Mouse (Mus musculus) liver, embryonic 15.5 days (tissue): ENCODE measurements around the gene Gm525. TPM values are rescaled to one million over a fixed set of nuclear protein-coding genes. Genes with fewer than 3 reads are reported as not detected.

Experiments used
- ATAC-seq: fragments of 200-750 bp; cut with Nextera tagmentation; 2 replicates; pipeline ENCODE4 v1.8.0; 2017; ENCODE audit warnings: moderate number of reproducible peaks, mild to moderate bottlenecking, moderate library complexity; ENCODE audit not compliant: insufficient read depth
- H3K27ac ChIP-seq: fragments of 300-500 bp; sonication (generic); replicated peaks from 2 replicates; pipeline ENCODE4 v1.5.1; 2015; ENCODE audit warnings: mild to moderate bottlenecking, inconsistent platforms
- H3K27me3 ChIP-seq: fragments of 300-500 bp; sonication (generic); 2 replicates; pipeline ENCODE4 v1.6.1; 2015; ENCODE audit warnings: mild to moderate bottlenecking, inconsistent platforms
- H3K36me3 ChIP-seq: fragments of 300-500 bp; sonication (generic); replicated peaks from 2 replicates; pipeline ENCODE4 v1.6.1; 2015; ENCODE audit warnings: moderate library complexity, mild to moderate bottlenecking, inconsistent platforms
- H3K4me1 ChIP-seq: fragments of 300-500 bp; sonication (generic); replicated peaks from 2 replicates; pipeline ENCODE4 v1.6.1; 2015; ENCODE audit warnings: inconsistent platforms
- H3K4me2 ChIP-seq: fragments of 300-500 bp; sonication (generic); 2 replicates; pipeline ENCODE4 v1.6.1; 2015; ENCODE audit warnings: moderate library complexity, mild to moderate bottlenecking, inconsistent platforms
- H3K4me3 ChIP-seq: fragments of 300-500 bp; sonication (generic); replicated peaks from 2 replicates; pipeline ENCODE4 v1.5.1; 2015; ENCODE audit warnings: mild to moderate bottlenecking, inconsistent platforms
- H3K9ac ChIP-seq: fragments of 300-500 bp; sonication (generic); 2 replicates; pipeline ENCODE4 v1.6.1; 2015; ENCODE audit warnings: moderate library complexity, mild to moderate bottlenecking, inconsistent platforms
- H3K9me3 ChIP-seq: fragments of 300-500 bp; sonication (generic); replicated peaks from 2 replicates; pipeline ENCODE4 v1.6.1; 2016; ENCODE audit warnings: inconsistent platforms
- WGBS: fragments of 180-500 bp; shearing (Covaris S2); methylation state at CpG from one replicate; pipeline ENCODE4 v1.1.7; 2015; ENCODE audit warnings: mixed read lengths; ENCODE audit not compliant: insufficient replicate concordance; 5-methylcytosine and 5-hydroxymethylcytosine counted together
- polyA plus RNA-seq: library from polyadenylated mRNA; unstranded; fragments of >200 nt; fragmentation: Nextera tagmentation; extraction: Ambion mirVana; gene quantifications from 2 replicates; pipeline ENCODE4 v1.2.1, GENCODE M21; 2015

Gene Gm525
- polyA plus RNA-seq, 1 experiment from 2014 or later = not detected

DNA sequence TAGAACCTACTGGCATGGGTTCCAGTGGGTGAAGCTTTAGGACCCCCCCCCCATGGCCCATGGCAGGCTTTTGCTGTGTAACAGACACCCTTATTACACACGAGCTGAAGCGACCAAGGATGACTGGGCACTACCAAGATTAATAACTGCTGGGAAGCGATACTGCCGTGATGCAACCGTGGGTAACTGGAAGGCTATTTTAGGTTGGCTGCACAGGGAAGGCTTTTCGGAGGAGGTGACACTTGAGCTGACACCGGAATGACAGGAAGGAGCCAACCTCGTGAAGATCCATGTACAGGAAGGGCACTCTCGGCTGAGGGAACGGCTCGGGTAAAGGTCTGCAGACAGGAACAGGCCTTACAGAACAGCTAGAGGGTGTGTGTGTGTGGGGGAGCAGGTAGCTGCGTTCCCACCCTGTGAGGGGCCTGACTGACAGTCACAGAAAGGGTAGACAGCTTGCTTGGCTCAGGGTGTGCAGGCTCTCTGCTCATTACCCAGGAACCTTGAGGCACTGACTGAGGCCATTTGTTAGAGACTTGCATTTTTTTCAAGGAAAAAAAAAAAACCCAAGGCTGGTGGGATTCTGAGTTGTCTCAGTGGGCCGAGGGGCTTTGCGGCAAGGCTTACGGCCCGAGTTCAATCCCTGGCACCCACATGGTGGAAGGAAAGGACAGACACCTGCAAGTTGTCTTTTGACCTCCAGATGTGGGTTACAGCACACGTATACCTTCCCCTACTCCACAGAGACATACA, 24.6 kb downstream of the Gm525 start:
- Histone ChIP-seq H3K4me2 (no peak overlapping the region), H3K27ac (no peak overlapping the region), H3K4me3 (no peak overlapping the region), H3K36me3 (no peaks in the 10 kb centered on the region), H3K9ac (no peak overlapping the region), H3K4me1 (peaks cover 5% of the 10 kb centered on the region), H3K27me3 (no peaks in the 10 kb centered on the region; the same call in 1 of the 2 replicates), H3K9me3 (no peaks in the 10 kb centered on the region)
- WGBS = 48% methylated on average over 17 of the region's 17 CpGs
- ATAC-seq = peak; percentile 18; the same call in 1 of the 2 replicates

GRCm38 (mm10) chr11:89098930-89099329, 25.3 kb downstream of the Gm525 start:
- no peaks in the 10 kb centered on the region; the same call in 1 of the 2 replicates for H3K27me3 ChIP-seq
- H3K4me3 ChIP-seq = no peak overlapping the region
- no peaks in the 10 kb centered on the region for H3K9me3 ChIP-seq
- peaks cover 5% of the 10 kb centered on the region for H3K4me1 ChIP-seq
- no peak overlapping the region for H3K27ac ChIP-seq
- WGBS = 62% methylated on average over 6 of the region's 6 CpGs
- ATAC-seq = no peak
- no peaks in the 10 kb centered on the region for H3K36me3 ChIP-seq
- H3K9ac ChIP-seq = no peak overlapping the region
- H3K4me2 ChIP-seq = no peak overlapping the region

DNA sequence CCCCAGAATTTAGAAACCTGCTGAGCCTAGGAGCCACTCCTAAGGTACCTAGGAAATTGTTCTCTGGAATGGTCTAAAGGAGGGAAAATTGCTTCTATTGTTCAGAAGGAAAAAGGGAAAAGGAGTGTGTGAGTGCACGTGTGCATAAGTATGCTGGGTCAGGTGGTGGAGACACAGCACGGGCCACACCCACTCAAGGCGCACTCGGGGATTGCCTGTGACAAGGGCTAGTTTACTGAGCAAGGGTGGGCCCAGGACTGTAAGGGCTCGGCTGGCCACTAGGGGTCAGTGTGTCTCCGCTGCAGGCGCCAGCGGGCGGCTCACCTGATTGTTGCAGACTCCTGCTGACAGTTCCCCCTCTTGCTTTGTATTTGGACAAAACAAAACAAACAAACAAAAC, 26.8 kb downstream of the Gm525 start:
- Histone ChIP-seq H3K4me2 (peak overlapping the region; percentile 63), H3K9ac (0 out of 2 replicates have a peak overlapping the region, but pooled peaks have one; percentile 6), H3K9me3 (no peaks in the 10 kb centered on the region), H3K27ac (no peak overlapping the region), H3K27me3 (no peaks in the 10 kb centered on the region; the same call in 1 of the 2 replicates), H3K4me3 (peak overlapping the region; percentile 37), H3K4me1 (peaks cover 5% of the 10 kb centered on the region), H3K36me3 (no peaks in the 10 kb centered on the region)
- peak; percentile 67 for ATAC-seq
- WGBS = under 1% methylated on average over 9 of the region's 9 CpGs

DNA sequence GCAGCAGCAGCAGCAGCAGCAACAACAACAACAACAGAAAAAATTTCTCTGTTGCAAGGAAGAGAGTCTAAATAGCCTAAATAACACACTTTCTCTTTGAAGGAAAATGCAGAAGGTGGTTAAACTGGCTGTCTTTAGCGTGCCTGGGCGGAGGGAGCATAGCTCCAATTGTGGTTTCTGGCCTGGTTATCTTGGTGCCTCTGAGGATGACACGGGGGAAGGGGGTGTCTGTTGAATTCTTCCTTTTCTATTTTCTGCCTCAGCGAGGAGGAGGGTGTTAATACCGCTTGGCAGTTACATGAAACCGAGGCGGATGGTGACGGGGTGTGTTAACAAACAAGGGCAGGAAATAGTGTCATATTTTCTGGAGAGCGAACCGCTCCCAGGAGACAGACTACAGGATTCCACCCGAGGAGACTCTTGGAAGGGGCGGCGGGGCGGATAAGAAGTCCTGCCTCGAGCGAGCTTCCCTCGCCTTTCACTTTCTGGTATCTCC, 27.2 kb downstream of the Gm525 start:
- no peak overlapping the region for H3K27ac ChIP-seq
- no peaks in the 10 kb centered on the region for H3K36me3 ChIP-seq
- peak overlapping the region; percentile 63 for H3K4me2 ChIP-seq
- no peaks in the 10 kb centered on the region for H3K9me3 ChIP-seq
- WGBS = 15% methylated on average over 17 of the region's 17 CpGs
- H3K27me3 ChIP-seq = no peaks in the 10 kb centered on the region; the same call in 1 of the 2 replicates
- peaks cover 5% of the 10 kb centered on the region for H3K4me1 ChIP-seq
- H3K9ac ChIP-seq = 0 out of 2 replicates have a peak overlapping the region, but pooled peaks have one; percentile 6
- peak overlapping the region; percentile 37 for H3K4me3 ChIP-seq
- peak; percentile 42; the same call in 1 of the 2 replicates for ATAC-seq

- Histone ChIP-seq H3K27me3 (no peaks in the 10 kb centered on the region; the same call in 1 of the 2 replicates), H3K36me3 (no peaks in the 10 kb centered on the region), H3K4me2 (no peak overlapping the region), H3K4me1 (peaks cover 5% of the 10 kb centered on the region), H3K9ac (no peak overlapping the region), H3K9me3 (no peaks in the 10 kb centered on the region), H3K4me3 (no peak overlapping the region), H3K27ac (no peak overlapping the region)
- 76% methylated on average over 14 of the region's 14 CpGs for WGBS
- ATAC-seq = no peak
Observed at GRCm38 (mm10) chr11:89103166-89103565, 29.5 kb downstream of the Gm525 start.

DNA sequence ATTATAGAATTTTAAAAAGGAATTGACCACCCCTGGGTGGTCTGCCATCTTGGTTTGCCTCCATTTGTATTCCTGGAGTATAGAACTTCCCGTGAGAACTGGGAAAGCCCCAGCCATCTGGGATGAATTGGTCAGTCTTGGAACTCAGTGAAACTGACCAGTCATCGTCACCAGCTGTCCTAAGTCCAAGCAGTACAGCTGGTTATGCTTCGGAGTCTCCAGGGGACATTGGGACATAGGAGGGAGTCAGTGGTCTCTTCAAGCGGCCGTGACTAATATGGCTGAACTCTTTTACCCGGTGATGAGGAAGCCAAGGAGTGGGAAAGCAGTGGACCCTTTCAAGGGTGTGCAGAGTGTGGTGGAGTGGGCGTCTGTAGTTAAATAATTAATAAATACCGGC, 31.6 kb downstream of the Gm525 start:
- WGBS = 72% methylated on average over 8 of the region's 8 CpGs
- H3K27me3 ChIP-seq = no peaks in the 10 kb centered on the region
- no peak overlapping the region for H3K4me3 ChIP-seq
- H3K4me1 ChIP-seq = peaks cover 5% of the 10 kb centered on the region
- H3K9ac ChIP-seq = no peak overlapping the region
- no peak overlapping the region for H3K4me2 ChIP-seq
- no peaks in the 10 kb centered on the region for H3K36me3 ChIP-seq
- H3K27ac ChIP-seq = no peak overlapping the region
- H3K9me3 ChIP-seq = no peaks in the 10 kb centered on the region
- ATAC-seq = no peak

GRCm38 (mm10) chr11:89105823-89106222, 32.2 kb downstream of the Gm525 start:
- H3K9me3 ChIP-seq = no peaks in the 10 kb centered on the region
- H3K36me3 ChIP-seq = no peaks in the 10 kb centered on the region
- H3K4me1 ChIP-seq = no peaks in the 10 kb centered on the region; the same call in 1 of the 2 replicates
- no peak overlapping the region for H3K4me2 ChIP-seq
- no peak overlapping the region for H3K9ac ChIP-seq
- H3K4me3 ChIP-seq = no peak overlapping the region
- H3K27ac ChIP-seq = no peak overlapping the region
- H3K27me3 ChIP-seq = no peaks in the 10 kb centered on the region
- 61% methylated on average over 11 of the region's 11 CpGs for WGBS
- no peak for ATAC-seq

GRCm38 (mm10) chr11:89107180-89107807, 33.7 kb downstream of the Gm525 start:
- no peak for ATAC-seq

DNA sequence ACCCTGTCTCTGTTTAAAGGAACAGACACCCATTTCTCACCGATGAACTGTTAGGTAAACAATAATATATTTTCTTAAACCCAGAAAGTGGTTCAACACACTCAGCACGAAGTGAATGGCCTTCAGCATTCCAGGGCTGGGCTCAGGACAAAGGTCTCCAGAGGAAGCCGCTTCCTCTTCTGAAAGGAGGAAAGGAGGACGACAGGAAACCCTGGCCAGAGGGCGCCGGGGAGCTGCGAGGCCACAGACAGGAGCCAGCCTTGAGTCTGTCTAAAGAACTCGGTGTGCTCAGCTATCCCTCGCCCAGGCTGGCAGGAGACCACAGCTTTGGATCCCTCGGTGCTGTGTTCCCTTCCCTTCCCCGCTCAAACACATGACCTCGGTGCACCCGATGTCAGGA, 50.8 kb downstream of the Gm525 start:
- 10% methylated on average over 13 of the region's 13 CpGs for WGBS
- no peak for ATAC-seq
- no peak overlapping the region for H3K4me3 ChIP-seq
- no peak overlapping the region for H3K9ac ChIP-seq
- peaks cover 5% of the 10 kb centered on the region; the same call in 1 of the 2 replicates for H3K27me3 ChIP-seq
- H3K36me3 ChIP-seq = no peaks in the 10 kb centered on the region
- no peak overlapping the region for H3K4me2 ChIP-seq
- H3K4me1 ChIP-seq = 0 out of 2 replicates have a peak, but pooled peaks cover 3% of the 10 kb centered on the region
- H3K27ac ChIP-seq = no peak overlapping the region
- H3K9me3 ChIP-seq = no peaks in the 10 kb centered on the region

More at GRCm38 (mm10) chr11:89107180-89107807, 33.7 kb downstream of the Gm525 start:
- no peaks in the 10 kb centered on the region for H3K27me3 ChIP-seq
- H3K4me2 ChIP-seq = no peak overlapping the region
- no peak overlapping the region for H3K27ac ChIP-seq
- 32% methylated on average over 12 of the region's 12 CpGs for WGBS
- no peaks in the 10 kb centered on the region for H3K4me1 ChIP-seq
- no peak overlapping the region for H3K9ac ChIP-seq
- no peaks in the 10 kb centered on the region for H3K36me3 ChIP-seq
- no peaks in the 10 kb centered on the region for H3K9me3 ChIP-seq
- no peak overlapping the region for H3K4me3 ChIP-seq

GRCm38 (mm10) chr11:89130856-89131255, 57.2 kb downstream of the Gm525 start:
- Histone ChIP-seq H3K4me2 (no peak overlapping the region), H3K9ac (no peak overlapping the region), H3K36me3 (no peaks in the 10 kb centered on the region), H3K27ac (no peak overlapping the region), H3K9me3 (no peaks in the 10 kb centered on the region), H3K4me1 (no peaks in the 10 kb centered on the region), H3K27me3 (no peaks in the 10 kb centered on the region), H3K4me3 (no peak overlapping the region)
- 46% methylated on average over 4 of the region's 4 CpGs for WGBS
- ATAC-seq = no peak

GRCm38 (mm10) chr11:89132406-89132805, 58.8 kb downstream of the Gm525 start:
- no peaks in the 10 kb centered on the region for H3K27me3 ChIP-seq
- H3K36me3 ChIP-seq = no peaks in the 10 kb centered on the region
- H3K9ac ChIP-seq = no peak overlapping the region
- no peak overlapping the region for H3K4me3 ChIP-seq
- WGBS = 60% methylated on average over 7 of the region's 7 CpGs
- ATAC-seq = no peak
- H3K27ac ChIP-seq = no peak overlapping the region
- no peak overlapping the region for H3K4me2 ChIP-seq
- no peaks in the 10 kb centered on the region for H3K9me3 ChIP-seq
- no peaks in the 10 kb centered on the region for H3K4me1 ChIP-seq
